Mouse (Mus musculus) intestine, embryonic 16.5 days (tissue): ENCODE measurements around the gene Cand1. TPM values are rescaled to one million over a fixed set of nuclear protein-coding genes. Genes with fewer than 3 reads are reported as not detected.
A peak's percentile ranks its signal among the peaks of the same experiment; 100 is the strongest.

ENCODE experiments used
- ATAC-seq: fragments of 200-750 bp; cut with Nextera tagmentation; 2 replicates; pipeline ENCODE4 v1.8.0; 2017; ENCODE audit warnings: moderate TSS enrichment, moderate library complexity
- H3K27ac ChIP-seq: fragments of 300-500 bp; sonication (generic); 2 replicates; pipeline ENCODE4 v1.5.1; 2014; ENCODE audit warnings: mild to moderate bottlenecking, low read length
- H3K27me3 ChIP-seq: fragments of 300-500 bp; sonication (generic); replicated peaks from 2 replicates; pipeline ENCODE4 v1.6.1; 2014; ENCODE audit warnings: low read length, control low read depth, mixed read lengths; ENCODE audit not compliant: control insufficient read depth, insufficient read depth
- H3K36me3 ChIP-seq: fragments of 300-500 bp; sonication (generic); 2 replicates; pipeline ENCODE4 v1.6.1; 2014; ENCODE audit warnings: low read length, control low read depth; ENCODE audit not compliant: control insufficient read depth, insufficient read depth
- H3K4me1 ChIP-seq: fragments of 300-500 bp; sonication (generic); 2 replicates; pipeline ENCODE4 v1.6.1; 2014; ENCODE audit warnings: low read length, control low read depth, mixed read lengths; ENCODE audit not compliant: control insufficient read depth, insufficient read depth
- H3K4me2 ChIP-seq: fragments of 300-500 bp; sonication (generic); 2 replicates; pipeline ENCODE4 v1.6.1; 2014; ENCODE audit warnings: low read depth, low read length, control low read depth
- H3K4me3 ChIP-seq: fragments of 300-500 bp; sonication (generic); 2 replicates; pipeline ENCODE4 v1.5.1; 2014; ENCODE audit warnings: mild to moderate bottlenecking, low read length
- H3K9ac ChIP-seq: fragments of 300-500 bp; sonication (generic); 2 replicates; pipeline ENCODE4 v1.6.1; 2014; ENCODE audit warnings: low read depth, low read length
- H3K9me3 ChIP-seq: fragments of 300-500 bp; sonication (generic); 2 replicates; pipeline ENCODE4 v1.6.1; 2016; ENCODE audit warnings: low read length, control low read depth; ENCODE audit not compliant: control insufficient read depth
- WGBS: fragments of 180-500 bp; shearing (Covaris S2); extraction: QIAGEN DNeasy Blood & Tissue Kit; methylation state at CpG from one replicate; pipeline ENCODE4 v1.1.7; 2014; 5-methylcytosine and 5-hydroxymethylcytosine counted together
- polyA plus RNA-seq: library from polyadenylated mRNA; unstranded; fragments of >200 nt; fragmentation: Nextera tagmentation; extraction: Ambion mirVana; gene quantifications from 2 replicates; pipeline ENCODE4 v1.2.1, GENCODE M21; 2015

The Cand1 gene
- polyA plus RNA-seq, 1 experiment from 2014 or later, result 29.2 TPM

GRCm38 (mm10) chr10:119257876-119258275 is 18.0 kb upstream of the Cand1 start:
- no peaks in the 10 kb centered on the region for H3K27me3 ChIP-seq
- H3K36me3 ChIP-seq, result no peaks in the 10 kb centered on the region
- H3K27ac ChIP-seq, result no peak overlapping the region
- no peak overlapping the region for H3K9ac ChIP-seq
- H3K9me3 ChIP-seq, result no peaks in the 10 kb centered on the region
- no peak for ATAC-seq
- H3K4me3 ChIP-seq, result no peak overlapping the region
- no peak overlapping the region for H3K4me2 ChIP-seq
- H3K4me1 ChIP-seq, result no peaks in the 10 kb centered on the region
- WGBS, result 75% methylated on average over 4 of the region's 4 CpGs

- H3K36me3 ChIP-seq, result no peaks in the 10 kb centered on the region
- no peak overlapping the region for H3K4me3 ChIP-seq
- H3K9me3 ChIP-seq, result no peaks in the 10 kb centered on the region
- no peaks in the 10 kb centered on the region for H3K27me3 ChIP-seq
- no peak overlapping the region for H3K27ac ChIP-seq
- H3K4me2 ChIP-seq, result no peak overlapping the region
- WGBS, result 86% methylated on average over 14 of the region's 14 CpGs
- no peak overlapping the region for H3K9ac ChIP-seq
- ATAC-seq, result no peak
- no peaks in the 10 kb centered on the region for H3K4me1 ChIP-seq
Observed at GRCm38 (mm10) chr10:119244146-119244545, 4.3 kb upstream of the Cand1 start.

DNA sequence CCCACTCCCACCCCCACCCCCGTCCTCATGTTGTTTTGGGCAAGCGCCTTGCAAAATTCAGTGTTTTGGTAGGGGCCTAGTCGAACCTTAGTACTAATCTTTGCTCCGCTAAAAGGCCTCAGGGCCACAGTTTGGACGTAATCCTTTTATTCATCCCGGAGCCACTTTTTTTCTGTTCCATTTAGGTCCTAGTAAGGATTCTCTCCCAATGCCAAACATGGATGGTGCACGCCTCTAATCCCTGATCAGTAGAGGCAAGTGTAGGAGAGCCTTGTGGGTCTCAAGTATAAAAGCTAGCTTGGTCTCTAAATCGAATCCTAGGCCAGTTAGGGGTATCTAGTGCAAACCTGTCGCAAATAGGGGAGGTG is 851 bp upstream of the Cand1 start:
- H3K9ac ChIP-seq, result peak overlapping the region; percentile 82
- H3K4me1 ChIP-seq, result peaks cover 10% of the 10 kb centered on the region
- H3K9me3 ChIP-seq, result no peaks in the 10 kb centered on the region
- ATAC-seq, result no peak
- H3K27ac ChIP-seq, result peak overlapping the region; percentile 91
- 4% methylated on average over 9 of the region's 9 CpGs for WGBS
- H3K4me3 ChIP-seq, result peak overlapping the region; percentile 99
- H3K27me3 ChIP-seq, result no peaks in the 10 kb centered on the region
- H3K4me2 ChIP-seq, result peak overlapping the region; percentile 81
- H3K36me3 ChIP-seq, result peaks cover under 1% of the 10 kb centered on the region

DNA sequence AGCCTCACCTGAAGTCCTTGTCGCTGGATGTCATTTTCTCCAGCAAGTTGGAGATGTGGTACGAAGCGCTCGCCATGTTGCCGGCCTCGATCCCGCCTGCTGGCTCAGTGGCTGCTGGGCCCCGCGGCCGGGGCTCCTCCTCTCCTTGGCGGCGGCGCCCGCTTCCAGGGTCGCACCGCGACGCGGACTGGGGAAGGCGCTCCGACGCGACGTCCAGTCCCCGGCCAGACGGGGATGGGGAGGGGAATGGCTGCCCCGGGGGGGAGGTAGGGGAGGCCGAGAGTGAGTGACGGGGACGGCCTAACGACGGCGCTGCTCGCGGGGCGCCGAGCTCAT is 254 bp downstream of the Cand1 start:
- H3K36me3 ChIP-seq, result peaks cover 2% of the 10 kb centered on the region
- WGBS, result under 1% methylated on average over 37 of the region's 37 CpGs
- ATAC-seq, result peak; percentile 63; the same call in 1 of the 2 replicates

DNA sequence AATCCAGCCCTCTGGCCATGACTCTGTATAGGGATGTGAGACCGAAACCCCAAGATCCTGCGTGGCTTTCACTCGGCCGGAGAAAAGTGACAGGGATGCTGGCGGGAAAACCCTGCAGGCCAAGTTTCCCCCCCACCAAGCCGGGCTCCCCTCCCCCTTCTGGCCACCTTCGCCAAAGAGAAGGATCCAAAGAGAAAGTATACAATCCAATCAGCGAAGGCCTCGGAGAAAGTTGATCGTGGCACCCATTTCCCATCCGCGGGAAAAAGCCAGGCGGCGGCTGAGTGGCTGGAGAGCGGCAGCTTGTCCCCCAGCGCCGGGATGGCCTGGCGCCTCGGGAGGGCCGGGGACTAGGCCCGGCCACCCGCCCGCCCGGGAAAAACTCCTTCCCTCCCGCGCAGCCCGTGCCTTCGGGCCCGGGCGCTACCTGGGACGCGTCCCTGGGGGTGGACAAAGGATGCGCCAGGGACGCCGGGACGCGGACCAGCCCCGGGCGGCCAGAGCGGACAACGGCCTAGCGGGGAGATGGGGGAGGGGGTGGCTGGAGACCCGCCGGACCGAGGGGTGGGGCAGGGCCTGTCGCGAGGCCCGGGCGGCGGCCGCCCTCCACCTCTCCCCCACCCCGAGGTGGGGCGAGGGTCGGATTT is 747 bp downstream of the Cand1 start:
- H3K9ac ChIP-seq, result peak overlapping the region; percentile 99
- no peaks in the 10 kb centered on the region for H3K27me3 ChIP-seq
- H3K4me3 ChIP-seq, result peak overlapping the region; percentile 99
- H3K4me2 ChIP-seq, result peak overlapping the region; percentile 80
- peaks cover 2% of the 10 kb centered on the region for H3K36me3 ChIP-seq
- no peaks in the 10 kb centered on the region for H3K9me3 ChIP-seq
- peak; percentile 19 for ATAC-seq
- WGBS, result under 1% methylated on average over 51 of the region's 54 CpGs
- peak overlapping the region; percentile 98 for H3K27ac ChIP-seq
- peaks cover 10% of the 10 kb centered on the region for H3K4me1 ChIP-seq

More for the DNA sequence above, 254 bp downstream of the Cand1 start:
- H3K4me3 ChIP-seq, result peak overlapping the region; percentile 99
- H3K4me1 ChIP-seq, result peaks cover 10% of the 10 kb centered on the region
- peak overlapping the region; percentile 80; the same call in 1 of the 2 replicates for H3K4me2 ChIP-seq
- no peaks in the 10 kb centered on the region for H3K27me3 ChIP-seq
- H3K9ac ChIP-seq, result peak overlapping the region; percentile 99
- peak overlapping the region; percentile 98 for H3K27ac ChIP-seq
- no peaks in the 10 kb centered on the region for H3K9me3 ChIP-seq

DNA sequence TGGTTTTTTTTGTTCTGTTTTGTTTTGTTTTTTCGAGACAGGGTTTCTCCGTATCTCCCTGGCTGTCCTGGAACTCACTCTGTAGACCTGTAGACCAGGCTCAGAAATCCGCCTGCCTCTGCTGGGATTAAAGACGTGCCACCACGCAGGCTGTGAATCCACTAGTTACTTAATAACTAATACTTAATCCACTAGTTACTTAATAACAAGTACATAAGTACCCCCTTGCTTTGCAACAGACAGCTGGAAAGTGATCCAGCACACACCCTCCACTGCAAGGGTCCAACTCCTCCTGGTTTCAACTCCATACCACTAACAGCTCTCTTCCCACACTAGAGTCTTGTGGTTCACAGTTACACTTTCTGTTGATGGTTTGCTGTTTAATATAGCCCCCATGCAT is 8.3 kb downstream of the Cand1 start:
- WGBS, result 76% methylated on average over 5 of the region's 5 CpGs

DNA sequence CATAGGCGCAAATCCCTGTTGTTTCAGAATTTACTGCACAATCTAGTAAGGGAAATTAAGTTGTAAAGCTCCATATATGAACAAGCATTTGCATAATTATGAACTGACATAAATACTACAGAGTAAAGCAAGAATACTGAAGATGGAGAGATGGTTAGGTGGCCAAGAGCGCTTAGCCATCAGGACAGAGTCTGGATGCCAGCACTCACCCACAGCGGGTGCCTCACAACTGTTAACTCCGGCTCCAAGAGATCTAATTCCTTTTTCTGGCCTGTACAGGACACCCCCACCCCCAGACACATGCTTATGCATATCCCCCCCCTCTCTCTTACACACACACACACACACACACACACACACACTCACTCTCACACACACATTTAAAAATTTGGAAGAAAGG is 9.2 kb downstream of the Cand1 start:
- Histone ChIP-seq H3K27ac (no peak overlapping the region), H3K36me3 (peaks cover 8% of the 10 kb centered on the region; the same call in 1 of the 2 replicates), H3K4me2 (no peak overlapping the region), H3K9ac (no peak overlapping the region), H3K9me3 (no peaks in the 10 kb centered on the region), H3K4me3 (no peak overlapping the region), H3K27me3 (no peaks in the 10 kb centered on the region), H3K4me1 (peaks cover 26% of the 10 kb centered on the region)
- WGBS, result 87% methylated on average over 4 of the region's 4 CpGs
- no peak for ATAC-seq

More for the DNA sequence above, 8.3 kb downstream of the Cand1 start:
- Histone ChIP-seq H3K4me2 (no peak overlapping the region), H3K27me3 (no peaks in the 10 kb centered on the region), H3K4me3 (no peak overlapping the region), H3K9me3 (no peaks in the 10 kb centered on the region), H3K27ac (no peak overlapping the region), H3K4me1 (peaks cover 26% of the 10 kb centered on the region), H3K9ac (no peak overlapping the region), H3K36me3 (peaks cover 2% of the 10 kb centered on the region)
- no peak for ATAC-seq

GRCm38 (mm10) chr10:119230074-119230669 is 9.7 kb downstream of the Cand1 start:
- Histone ChIP-seq H3K27ac (no peak overlapping the region), H3K4me3 (no peak overlapping the region), H3K4me2 (no peak overlapping the region), H3K27me3 (no peaks in the 10 kb centered on the region), H3K9me3 (no peaks in the 10 kb centered on the region), H3K9ac (no peak overlapping the region), H3K4me1 (peaks cover 26% of the 10 kb centered on the region), H3K36me3 (peaks cover 7% of the 10 kb centered on the region; the same call in 1 of the 2 replicates)
- peak; percentile 45; the same call in 1 of the 2 replicates for ATAC-seq
- 60% methylated on average over 5 of the region's 5 CpGs for WGBS

DNA sequence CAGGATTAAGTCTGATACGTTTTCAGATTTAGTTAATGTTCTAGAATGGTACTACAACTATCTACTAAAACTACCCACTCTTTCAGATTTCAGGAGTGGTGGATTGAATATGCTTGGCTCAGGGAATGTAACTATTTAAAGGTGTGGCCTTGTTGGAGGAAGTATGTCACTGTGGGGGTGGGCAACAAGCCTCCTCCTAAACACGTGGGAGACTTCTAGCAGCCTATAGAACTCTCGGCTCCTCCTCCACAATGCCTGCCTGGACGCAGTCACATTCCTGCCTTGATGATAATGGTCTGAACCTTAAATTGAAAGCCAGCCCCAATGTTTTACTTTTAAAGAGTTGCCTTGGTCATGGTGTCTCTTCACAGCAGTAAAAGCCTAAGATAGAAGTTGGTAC is 16.2 kb downstream of the Cand1 start:
- WGBS, result 78% methylated on average over 4 of the region's 4 CpGs
- Histone ChIP-seq H3K27me3 (no peaks in the 10 kb centered on the region), H3K4me3 (no peak overlapping the region), H3K4me1 (peaks cover 7% of the 10 kb centered on the region; the same call in 1 of the 2 replicates), H3K9me3 (no peaks in the 10 kb centered on the region), H3K27ac (no peak overlapping the region), H3K4me2 (no peak overlapping the region), H3K36me3 (peaks cover 11% of the 10 kb centered on the region; the same call in 1 of the 2 replicates), H3K9ac (no peak overlapping the region)
- ATAC-seq, result no peak
